Mouse (Mus musculus): ENCODE measurements around the gene Mbd5. TPM values are rescaled to one million over a fixed set of nuclear protein-coding genes. Genes with fewer than 3 reads are reported as not detected.
"Not testable (repeated sequence)": the region's sequence is repeated elsewhere in the genome, so short reads cannot be mapped to it uniquely, and the experiment has no call there.

Mbd5 gene
- polyA plus RNA-seq, 1 experiment from 2014 or later: 39.6 TPM

DNA sequence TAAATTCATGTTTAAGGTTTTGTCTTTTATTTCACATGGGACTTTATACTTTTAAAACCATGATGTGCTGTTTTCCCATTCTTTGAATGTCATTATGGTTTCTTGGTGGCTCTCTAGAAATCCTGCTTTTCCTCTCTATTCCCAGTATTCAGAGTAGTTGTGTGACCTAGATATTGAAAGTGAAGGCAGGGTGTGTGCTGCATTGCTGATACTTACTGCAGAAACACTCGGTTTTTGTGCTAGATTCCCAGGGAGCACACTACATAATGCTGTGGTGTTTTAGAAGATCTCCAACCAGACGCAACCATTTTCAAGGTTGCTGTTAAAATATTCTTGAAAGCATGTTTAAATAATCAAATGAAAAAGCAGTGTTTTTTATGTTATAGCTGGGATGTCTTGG is 241.7 kb downstream of the Mbd5 start:
- no peak overlapping the region for H3K4me2 ChIP-seq (replicated peaks; ENCODE audit: low read depth, low read length)
- H3K36me3 ChIP-seq (ENCODE audit: control insufficient read depth, insufficient read depth, low read length): no peaks in the 10 kb centered on the region
- H3K9me3 ChIP-seq (ENCODE audit: control insufficient read depth, low read depth, low read length): no peaks in the 10 kb centered on the region
- H3K4me1 ChIP-seq (ENCODE audit: control insufficient read depth, insufficient read depth, low read length): no peaks in the 10 kb centered on the region
- H3K9ac ChIP-seq (replicated peaks; ENCODE audit: low read depth, low read length): no peak overlapping the region
- H3K27ac ChIP-seq (ENCODE audit: low read length): no peak overlapping the region
- 84% methylated on average over 2 of the region's 2 CpGs for WGBS
- no peaks in the 10 kb centered on the region for H3K27me3 ChIP-seq (ENCODE audit: control insufficient read depth, insufficient read depth, low read length)
- no peak overlapping the region for H3K4me3 ChIP-seq (ENCODE audit: low read depth, low read length)
- ATAC-seq (ENCODE audit: insufficient number of reproducible peaks, insufficient read depth, low FRiP score, low read depth): no peak

- Histone ChIP-seq H3K36me3 (ENCODE audit: control insufficient read depth, insufficient read depth, low read length) (no peaks in the 10 kb centered on the region), H3K9ac (replicated peaks; ENCODE audit: low read depth, low read length) (no peak overlapping the region), H3K4me3 (ENCODE audit: low read depth, low read length) (no peak overlapping the region), H3K27ac (ENCODE audit: low read length) (no peak overlapping the region), H3K4me2 (replicated peaks; ENCODE audit: low read depth, low read length) (no peak overlapping the region), H3K9me3 (ENCODE audit: control insufficient read depth, low read depth, low read length) (no peaks in the 10 kb centered on the region), H3K27me3 (ENCODE audit: control insufficient read depth, insufficient read depth, low read length) (no peaks in the 10 kb centered on the region), H3K4me1 (ENCODE audit: control insufficient read depth, insufficient read depth, low read length) (no peaks in the 10 kb centered on the region)
- no peak for ATAC-seq (ENCODE audit: insufficient number of reproducible peaks, insufficient read depth, low FRiP score, low read depth)
- WGBS: over 99% methylated on average over 3 of the region's 3 CpGs
These were observed 242.4 kb downstream of the Mbd5 start for GRCm38 (mm10) chr2:49191695-49192094.

GRCm38 (mm10) chr2:49204081-49204480 is 254.8 kb downstream of the Mbd5 start:
- Histone ChIP-seq H3K9ac (replicated peaks; ENCODE audit: low read depth, low read length) (no peak overlapping the region), H3K4me1 (ENCODE audit: control insufficient read depth, insufficient read depth, low read length) (no peaks in the 10 kb centered on the region), H3K27ac (ENCODE audit: low read length) (no peak overlapping the region), H3K9me3 (ENCODE audit: control insufficient read depth, low read depth, low read length) (no peaks in the 10 kb centered on the region), H3K4me3 (ENCODE audit: low read depth, low read length) (no peak overlapping the region), H3K36me3 (ENCODE audit: control insufficient read depth, insufficient read depth, low read length) (no peaks in the 10 kb centered on the region), H3K4me2 (replicated peaks; ENCODE audit: low read depth, low read length) (no peak overlapping the region), H3K27me3 (ENCODE audit: control insufficient read depth, insufficient read depth, low read length) (no peaks in the 10 kb centered on the region)
- 67% methylated on average over 1 of the region's 1 CpGs for WGBS
- ATAC-seq (ENCODE audit: insufficient number of reproducible peaks, insufficient read depth, low FRiP score, low read depth): no peak

- H3K4me1 ChIP-seq (ENCODE audit: control insufficient read depth, insufficient read depth, low read length); H3K36me3 ChIP-seq (ENCODE audit: control insufficient read depth, insufficient read depth, low read length); H3K27me3 ChIP-seq (ENCODE audit: control insufficient read depth, insufficient read depth, low read length); H3K4me2 ChIP-seq (replicated peaks; ENCODE audit: low read depth, low read length); ATAC-seq (ENCODE audit: insufficient number of reproducible peaks, insufficient read depth, low FRiP score, low read depth); H3K4me3 ChIP-seq (ENCODE audit: low read depth, low read length); H3K27ac ChIP-seq (ENCODE audit: low read length); H3K9me3 ChIP-seq (ENCODE audit: control insufficient read depth, low read depth, low read length); H3K9ac ChIP-seq (replicated peaks; ENCODE audit: low read depth, low read length): not testable (repeated sequence)
- 85% methylated on average over 1 of the region's 1 CpGs for WGBS
These were observed 256.4 kb downstream of the Mbd5 start for GRCm38 (mm10) chr2:49205692-49206091.

DNA sequence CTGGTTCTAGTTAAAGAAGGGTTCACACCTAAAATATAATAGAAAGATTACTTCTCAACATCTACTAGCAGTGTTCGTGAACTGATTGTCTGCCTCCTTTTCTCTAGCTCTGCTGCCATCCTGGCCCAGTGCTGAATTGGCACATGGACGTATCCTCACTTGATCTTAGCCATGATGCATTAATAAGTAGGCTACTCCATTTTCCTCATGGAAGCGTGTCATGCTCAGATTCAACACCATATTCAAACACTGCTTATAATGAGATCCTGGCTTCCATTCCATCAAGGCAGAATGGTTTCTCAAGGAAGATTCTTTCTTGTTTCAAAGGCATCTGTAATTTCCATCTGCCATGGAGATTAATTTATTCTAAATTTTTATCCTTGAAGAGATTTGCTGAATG is 260.0 kb downstream of the Mbd5 start:
- ATAC-seq (ENCODE audit: insufficient number of reproducible peaks, insufficient read depth, low FRiP score, low read depth): no peak
- no peaks in the 10 kb centered on the region for H3K9me3 ChIP-seq (ENCODE audit: control insufficient read depth, low read depth, low read length)
- H3K9ac ChIP-seq (replicated peaks; ENCODE audit: low read depth, low read length): no peak overlapping the region
- H3K27me3 ChIP-seq (ENCODE audit: control insufficient read depth, insufficient read depth, low read length): no peaks in the 10 kb centered on the region
- WGBS: 95% methylated on average over 3 of the region's 3 CpGs
- no peak overlapping the region for H3K4me3 ChIP-seq (ENCODE audit: low read depth, low read length)
- H3K4me2 ChIP-seq (replicated peaks; ENCODE audit: low read depth, low read length): no peak overlapping the region
- H3K27ac ChIP-seq (ENCODE audit: low read length): no peak overlapping the region
- no peaks in the 10 kb centered on the region for H3K4me1 ChIP-seq (ENCODE audit: control insufficient read depth, insufficient read depth, low read length)
- H3K36me3 ChIP-seq (ENCODE audit: control insufficient read depth, insufficient read depth, low read length): no peaks in the 10 kb centered on the region

- no peak for ATAC-seq (ENCODE audit: insufficient number of reproducible peaks, insufficient read depth, low FRiP score, low read depth)
These were observed 261.1 kb downstream of the Mbd5 start for GRCm38 (mm10) chr2:49210408-49210807.

GRCm38 (mm10) chr2:49229725-49230124 is 280.4 kb downstream of the Mbd5 start:
- H3K27me3 ChIP-seq (ENCODE audit: control insufficient read depth, insufficient read depth, low read length): no peaks in the 10 kb centered on the region
- no peak for ATAC-seq (ENCODE audit: insufficient number of reproducible peaks, insufficient read depth, low FRiP score, low read depth)
- H3K4me1 ChIP-seq (ENCODE audit: control insufficient read depth, insufficient read depth, low read length): no peaks in the 10 kb centered on the region
- no peak overlapping the region for H3K9ac ChIP-seq (replicated peaks; ENCODE audit: low read depth, low read length)
- no peaks in the 10 kb centered on the region for H3K9me3 ChIP-seq (ENCODE audit: control insufficient read depth, low read depth, low read length)
- H3K4me3 ChIP-seq (ENCODE audit: low read depth, low read length): no peak overlapping the region
- H3K36me3 ChIP-seq (ENCODE audit: control insufficient read depth, insufficient read depth, low read length): no peaks in the 10 kb centered on the region
- no peak overlapping the region for H3K27ac ChIP-seq (ENCODE audit: low read length)
- H3K4me2 ChIP-seq (replicated peaks; ENCODE audit: low read depth, low read length): no peak overlapping the region

More at GRCm38 (mm10) chr2:49210408-49210807, 261.1 kb downstream of the Mbd5 start:
- Histone ChIP-seq H3K27ac (ENCODE audit: low read length) (no peak overlapping the region), H3K27me3 (ENCODE audit: control insufficient read depth, insufficient read depth, low read length) (no peaks in the 10 kb centered on the region), H3K9me3 (ENCODE audit: control insufficient read depth, low read depth, low read length) (no peaks in the 10 kb centered on the region), H3K4me3 (ENCODE audit: low read depth, low read length) (no peak overlapping the region), H3K36me3 (ENCODE audit: control insufficient read depth, insufficient read depth, low read length) (no peaks in the 10 kb centered on the region), H3K4me2 (replicated peaks; ENCODE audit: low read depth, low read length) (no peak overlapping the region), H3K9ac (replicated peaks; ENCODE audit: low read depth, low read length) (no peak overlapping the region), H3K4me1 (ENCODE audit: control insufficient read depth, insufficient read depth, low read length) (no peaks in the 10 kb centered on the region)
- WGBS: 86% methylated on average over 1 of the region's 1 CpGs

DNA sequence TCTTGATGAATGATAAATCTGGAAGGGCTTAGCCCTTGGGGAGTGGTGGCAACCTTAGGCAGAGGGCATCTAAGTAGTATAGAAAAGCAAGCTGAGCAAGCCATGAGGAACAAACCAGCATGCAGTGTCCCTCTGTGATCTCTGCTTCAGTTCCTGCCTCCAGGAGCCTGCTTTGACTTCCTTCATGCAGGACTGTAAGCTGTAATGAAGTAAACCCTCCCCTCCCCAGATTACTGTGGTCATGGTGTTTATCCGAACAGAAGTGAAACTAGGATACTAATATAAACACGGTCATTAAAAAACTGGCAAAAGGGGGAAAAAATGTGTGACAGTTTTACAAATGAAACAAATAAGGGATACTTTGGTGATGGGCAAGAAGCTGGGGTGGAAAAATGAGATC is 284.8 kb downstream of the Mbd5 start:
- H3K36me3 ChIP-seq (ENCODE audit: control insufficient read depth, insufficient read depth, low read length): no peaks in the 10 kb centered on the region
- H3K27me3 ChIP-seq (ENCODE audit: control insufficient read depth, insufficient read depth, low read length): no peaks in the 10 kb centered on the region
- no peak overlapping the region for H3K4me2 ChIP-seq (replicated peaks; ENCODE audit: low read depth, low read length)
- H3K9me3 ChIP-seq (ENCODE audit: control insufficient read depth, low read depth, low read length): no peaks in the 10 kb centered on the region
- no peak for ATAC-seq (ENCODE audit: insufficient number of reproducible peaks, insufficient read depth, low FRiP score, low read depth)
- WGBS: 60% methylated on average over 2 of the region's 2 CpGs
- H3K9ac ChIP-seq (replicated peaks; ENCODE audit: low read depth, low read length): no peak overlapping the region
- H3K27ac ChIP-seq (ENCODE audit: low read length): no peak overlapping the region
- no peak overlapping the region for H3K4me3 ChIP-seq (ENCODE audit: low read depth, low read length)
- no peaks in the 10 kb centered on the region for H3K4me1 ChIP-seq (ENCODE audit: control insufficient read depth, insufficient read depth, low read length)

GRCm38 (mm10) chr2:49241715-49242114 is 292.4 kb downstream of the Mbd5 start:
- no peaks in the 10 kb centered on the region for H3K36me3 ChIP-seq (ENCODE audit: control insufficient read depth, insufficient read depth, low read length)
- no peak overlapping the region for H3K4me3 ChIP-seq (ENCODE audit: low read depth, low read length)
- no peaks in the 10 kb centered on the region for H3K27me3 ChIP-seq (ENCODE audit: control insufficient read depth, insufficient read depth, low read length)
- no peak overlapping the region for H3K9ac ChIP-seq (replicated peaks; ENCODE audit: low read depth, low read length)
- H3K4me2 ChIP-seq (replicated peaks; ENCODE audit: low read depth, low read length): no peak overlapping the region
- H3K4me1 ChIP-seq (ENCODE audit: control insufficient read depth, insufficient read depth, low read length): no peaks in the 10 kb centered on the region
- no peak for ATAC-seq (ENCODE audit: insufficient number of reproducible peaks, insufficient read depth, low FRiP score, low read depth)
- no peak overlapping the region for H3K27ac ChIP-seq (ENCODE audit: low read length)
- WGBS: 87% methylated on average over 4 of the region's 4 CpGs
- H3K9me3 ChIP-seq (ENCODE audit: control insufficient read depth, low read depth, low read length): no peaks in the 10 kb centered on the region
